ENCODE assay signal across 8 mouse cellular contexts in the genomic region with DNA sequence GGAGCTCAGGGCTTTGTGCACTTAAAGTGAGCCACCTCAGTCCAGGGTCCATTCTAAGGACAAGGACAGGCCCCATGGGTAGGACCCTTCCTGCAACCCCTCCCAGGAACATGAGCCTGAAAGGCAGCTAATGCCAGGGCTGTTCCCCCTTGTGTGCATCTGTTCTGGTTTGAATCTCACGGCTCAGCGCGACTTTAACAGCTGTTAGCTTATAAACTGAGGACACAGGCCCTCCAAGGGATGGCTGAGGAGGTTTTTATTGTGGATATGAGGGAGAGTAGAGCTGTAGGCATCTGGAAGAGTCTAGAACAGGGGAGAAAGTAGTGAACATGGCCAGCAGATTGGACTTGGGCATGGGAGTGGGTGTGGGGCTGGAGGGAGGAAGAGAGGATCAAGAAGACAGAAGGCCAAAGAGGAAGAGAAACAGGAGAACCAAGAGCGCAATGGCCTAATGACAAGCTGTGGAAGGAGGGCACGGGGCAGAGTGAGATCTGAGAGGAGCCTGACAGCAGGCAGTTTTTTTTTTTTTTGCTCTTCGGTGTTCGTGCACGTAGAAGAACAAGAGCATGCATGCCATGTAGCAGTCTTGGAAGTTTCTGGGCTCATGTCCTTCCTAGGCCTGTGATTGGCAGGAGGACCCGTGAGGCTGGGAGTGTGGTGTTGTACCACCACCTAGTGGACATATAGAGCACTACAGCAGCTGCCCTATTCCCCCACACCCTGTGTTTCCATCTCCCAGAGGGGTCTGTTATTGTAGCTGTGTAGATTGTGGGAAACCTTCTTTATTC.
DNase-seq lines count a peak whose midpoint lies in the region; ATAC-seq lines count a peak whose summit lies in the region.

No protein-coding gene starts in this region.

- H3K4me1 ChIP-seq in brown adipose tissue, adult 24 weeks (ENCODE audit: control insufficient read depth, insufficient read depth, insufficient read length, low read length): peaks cover 41% of the 10 kb centered on the region
- peaks cover 31% of the 10 kb centered on the region for H3K4me1 ChIP-seq in forebrain, embryonic 14.5 days (ENCODE audit: control insufficient read depth, insufficient read depth, low read length)

- no peaks in the 10 kb centered on the region for H3K27me3 ChIP-seq in forebrain, embryonic 14.5 days (replicated peaks; ENCODE audit: control insufficient read depth, insufficient read depth, low read length)

- H3K9ac ChIP-seq in forebrain, embryonic 14.5 days (ENCODE audit: low read length): peak overlapping the region; percentile 38; the same call in 1 of the 2 replicates

- 28% methylated on average over 9 of the region's 9 CpGs for WGBS in forebrain, embryonic 14.5 days

- DNase-seq in urinary bladder, postnatal 14 days (ENCODE audit: low spot score): peak; percentile 48
- DNase-seq in urinary bladder, postnatal 25 days (ENCODE audit: low spot score): no peak
- DNase-seq in forebrain, embryonic 14.5 days (ENCODE audit: low spot score): peak; percentile 88
- peak; percentile 70 for DNase-seq in lung, postnatal 14 days
- peak; percentile 78 for DNase-seq in skeletal muscle tissue, adult 2 months (ENCODE audit: low read depth, low spot score)
- DNase-seq in layer of hippocampus, adult 9-10 months (ENCODE audit: low spot score): no peak

- peak; percentile 42; the same call in 1 of the 2 replicates for ATAC-seq in forebrain, embryonic 14.5 days
- ATAC-seq in inflammation-experienced regulatory T-cells, adult 6 months: peak; percentile 65

- no peaks in the 10 kb centered on the region for H3K9me3 ChIP-seq in forebrain, embryonic 14.5 days (replicated peaks; ENCODE audit: control insufficient read depth, low read length)

- H3K27ac ChIP-seq in brown adipose tissue, adult 24 weeks (replicated peaks; ENCODE audit: low read depth, low read length): peak overlapping the region; percentile 27
- peak overlapping the region; percentile 99; the same call in 1 of the 2 replicates for H3K27ac ChIP-seq in forebrain, embryonic 14.5 days (ENCODE audit: low read depth, low read length)

- no peak overlapping the region for H3K4me3 ChIP-seq in brown adipose tissue, adult 24 weeks (ENCODE audit: insufficient read depth, low read depth, low read length)
- H3K4me3 ChIP-seq in forebrain, embryonic 14.5 days (ENCODE audit: low read depth, low read length): no peak overlapping the region

- H3K36me3 ChIP-seq in forebrain, embryonic 14.5 days (ENCODE audit: control insufficient read depth, insufficient read depth, low read length): no peaks in the 10 kb centered on the region

- no peak overlapping the region for H3K4me2 ChIP-seq in forebrain, embryonic 14.5 days (ENCODE audit: low read length)

Comparison
In these comparisons a context has a peak if more than half of its experiments do, and no peak if none do; other contexts are left out.
1. DNase-seq: peak in urinary bladder, postnatal 14 days (single experiment), forebrain, embryonic 14.5 days (single experiment), lung, postnatal 14 days (single experiment) and skeletal muscle tissue, adult 2 months (single experiment); none in urinary bladder, postnatal 25 days (single experiment) and layer of hippocampus, adult 9-10 months (single experiment).